Mouse (Mus musculus) G1E-ER4 (cell line): ENCODE measurements around the gene Pilrb1. TPM values are rescaled to one million over a fixed set of nuclear protein-coding genes. Genes with fewer than 3 reads are reported as not detected.
"Not testable (repeated sequence)": the region's sequence is repeated elsewhere in the genome, so short reads cannot be mapped to it uniquely, and the experiment has no call there.

Experiments
- GATA1 ChIP-seq: IDR thresholded peaks from one replicate; pipeline ENCODE4 v1.8.0; 2012; ENCODE audit warnings: low read length, inconsistent platforms
- polyA plus RNA-seq: library from polyadenylated mRNA; stranded (reverse); fragments of >175 nt; gene quantifications from 2 replicates; pipeline ENCODE4 v1.2.3, GENCODE M21; 2012

Pilrb1 gene
- not detected in 2 replicates for polyA plus RNA-seq

GRCm38 (mm10) chr5:137857960-137858710, at the start of gene Pilrb1:
Gene Pilrb1, minus strand, starts transcription at chr5:137858106.
- not testable (repeated sequence) for TF ChIP-seq GATA1

- TF ChIP-seq GATA1, result no peak
These were observed 39.9 kb upstream of the Pilrb1 start for GRCm38 (mm10) chr5:137897812-137898211.

GRCm38 (mm10) chr5:137892954-137893353, 35.0 kb upstream of the Pilrb1 start:
- TF ChIP-seq GATA1, result no peak

- no peak for TF ChIP-seq GATA1
These were observed 29.8 kb upstream of the Pilrb1 start for GRCm38 (mm10) chr5:137887666-137888065.

DNA sequence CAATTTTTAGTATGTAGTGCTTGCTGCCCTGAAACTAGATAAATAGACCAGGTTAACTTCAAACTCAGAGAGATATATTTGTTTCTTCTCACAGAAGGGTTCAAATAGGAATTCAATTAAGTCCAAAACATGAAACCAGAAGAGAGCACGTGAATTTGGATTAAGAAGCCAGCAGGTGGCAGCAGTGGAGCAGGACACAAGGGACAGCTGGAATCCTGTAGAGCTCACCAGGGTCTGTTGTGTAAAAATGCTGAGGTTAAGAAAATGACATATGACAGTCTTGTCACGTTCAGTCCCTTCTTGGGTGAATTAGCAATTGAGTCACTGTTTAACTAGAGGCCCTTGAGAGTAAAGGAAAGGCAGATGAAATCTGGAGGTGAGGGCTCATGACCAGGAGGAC, 28.0 kb upstream of the Pilrb1 start:
- TF ChIP-seq GATA1, result no peak

DNA sequence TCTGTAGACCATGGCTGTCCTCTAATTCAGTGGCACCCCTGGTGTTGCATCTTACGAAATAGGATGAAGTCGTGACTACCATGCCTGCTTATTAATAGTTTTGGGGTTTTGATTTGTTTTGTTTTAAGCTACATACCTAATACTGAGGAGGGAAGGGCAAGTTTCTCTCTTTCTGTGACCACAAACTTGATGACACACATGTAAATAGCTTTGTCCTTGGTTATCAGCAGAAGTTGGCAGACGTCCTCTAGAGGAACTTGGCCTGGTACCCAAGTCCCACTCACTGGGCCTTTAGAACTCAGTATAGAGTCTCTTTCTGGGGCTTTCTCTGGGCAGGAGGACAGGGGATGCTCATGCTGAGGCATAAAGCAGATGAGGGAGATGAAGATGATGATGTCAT, 25.4 kb upstream of the Pilrb1 start:
- TF ChIP-seq GATA1, result no peak

DNA sequence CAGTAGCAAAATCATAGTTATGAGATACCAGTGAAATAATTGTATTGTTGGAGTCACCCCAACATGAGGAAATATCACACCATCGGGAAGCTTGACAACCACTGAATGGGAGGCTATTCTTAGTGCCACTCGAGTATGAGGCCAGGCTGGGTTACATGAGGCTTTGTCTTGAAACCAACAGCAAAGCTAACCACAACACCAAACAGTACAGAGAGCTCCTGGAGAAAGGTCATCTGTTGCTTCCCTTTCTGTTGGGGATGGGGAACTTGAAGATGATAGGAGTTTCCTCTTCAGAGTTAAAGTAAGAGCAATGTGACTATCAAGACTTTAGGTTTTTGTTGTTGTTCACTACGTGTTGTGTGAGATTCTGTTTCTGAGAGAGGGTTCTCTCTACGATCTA, 25.0 kb upstream of the Pilrb1 start:
- TF ChIP-seq GATA1, result no peak

DNA sequence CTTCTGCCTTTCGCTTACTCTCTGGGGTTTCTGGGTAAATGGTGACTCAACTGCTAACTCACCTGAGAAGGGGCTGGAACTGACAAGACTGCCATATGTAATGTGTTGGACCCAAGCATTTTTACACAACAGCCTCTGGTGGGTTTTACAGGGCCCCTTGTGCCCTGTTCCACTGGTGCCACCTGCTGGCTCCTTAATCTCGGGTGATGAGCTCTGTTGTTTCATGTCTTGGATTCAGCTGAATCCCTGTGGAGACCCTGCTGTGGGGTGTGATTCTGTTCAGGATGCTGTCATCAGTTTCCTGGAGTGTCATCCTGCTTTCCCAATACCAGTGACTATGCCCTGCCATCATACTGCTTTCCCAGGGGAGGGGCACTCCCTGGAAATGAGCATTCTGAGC, 20.0 kb upstream of the Pilrb1 start:
- TF ChIP-seq GATA1, result no peak

DNA sequence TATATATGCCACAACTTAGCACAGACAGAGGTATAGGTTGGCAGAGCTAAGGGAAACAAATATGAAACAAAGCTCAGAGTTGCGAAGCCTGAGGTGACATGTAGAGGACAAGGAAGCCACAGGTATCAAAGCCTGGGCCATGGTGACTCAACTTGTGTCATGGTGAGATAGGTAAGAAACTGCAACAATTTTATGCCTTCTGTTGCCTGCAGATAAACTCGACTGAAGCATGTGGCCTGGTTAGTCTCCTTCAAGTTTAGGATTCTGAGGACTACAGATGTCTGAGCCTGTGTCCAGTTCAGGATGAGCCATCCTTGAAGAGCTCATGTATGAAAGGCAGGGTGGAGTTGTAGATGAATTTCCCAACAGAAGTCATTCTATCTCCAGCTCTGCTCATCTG, 17.1 kb upstream of the Pilrb1 start:
- no peak for TF ChIP-seq GATA1

- TF ChIP-seq GATA1, result not testable (repeated sequence)
These were observed 13.9 kb upstream of the Pilrb1 start, which contains the start of gene Pilrb2 for GRCm38 (mm10) chr5:137871644-137872380. Gene Pilrb2, minus strand, starts transcription at chr5:137871815.

DNA sequence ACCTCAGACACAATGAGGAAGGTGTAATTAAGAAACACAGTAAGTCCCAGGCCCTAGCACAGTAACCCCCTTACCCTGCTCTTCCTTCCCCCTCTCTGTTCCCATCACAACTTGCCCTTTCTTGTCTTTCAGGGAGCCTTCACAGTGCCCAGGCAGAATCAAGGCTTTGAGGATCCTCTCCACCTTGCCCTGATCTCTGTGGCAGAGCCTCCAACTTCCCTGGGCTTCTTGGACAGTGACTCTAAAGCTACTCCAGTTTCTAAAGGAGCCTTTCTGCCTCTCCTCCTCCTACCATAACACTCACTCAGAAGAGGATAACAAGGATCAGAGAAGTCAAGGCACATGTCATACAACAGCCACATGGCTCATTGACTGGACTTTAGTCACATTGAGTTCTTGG, 21.3 kb downstream of the Pilrb1 start:
- no peak for TF ChIP-seq GATA1

GRCm38 (mm10) chr5:137835966-137836520, 21.9 kb downstream of the Pilrb1 start, which contains the start of gene Pilra:
Gene Pilra, minus strand, starts transcription at chr5:137836281.
- not testable (repeated sequence) for TF ChIP-seq GATA1

DNA sequence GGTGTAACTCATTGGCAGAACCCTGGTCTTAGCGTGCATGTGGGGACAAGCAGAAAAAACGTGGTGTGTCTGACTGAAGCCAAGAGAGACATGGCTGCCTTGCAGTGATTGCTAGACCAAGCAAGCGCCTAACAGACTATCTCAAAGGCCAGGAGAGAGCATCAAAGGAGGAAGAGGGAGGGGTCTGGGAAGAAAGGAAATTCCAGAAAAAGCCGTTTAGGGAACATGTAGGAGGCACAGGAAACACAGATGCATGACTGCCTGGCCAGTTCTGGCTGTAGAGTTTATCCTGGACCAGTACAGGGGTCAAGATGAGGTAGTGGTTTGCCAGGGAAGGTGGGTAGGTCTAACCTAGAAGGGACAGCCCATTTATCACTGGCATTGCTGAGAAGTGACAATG, 24.4 kb downstream of the Pilrb1 start:
- no peak for TF ChIP-seq GATA1

GRCm38 (mm10) chr5:137831506-137831905, 26.4 kb downstream of the Pilrb1 start:
- TF ChIP-seq GATA1, result no peak

GRCm38 (mm10) chr5:137831106-137831505, 26.8 kb downstream of the Pilrb1 start:
- TF ChIP-seq GATA1, result no peak

DNA sequence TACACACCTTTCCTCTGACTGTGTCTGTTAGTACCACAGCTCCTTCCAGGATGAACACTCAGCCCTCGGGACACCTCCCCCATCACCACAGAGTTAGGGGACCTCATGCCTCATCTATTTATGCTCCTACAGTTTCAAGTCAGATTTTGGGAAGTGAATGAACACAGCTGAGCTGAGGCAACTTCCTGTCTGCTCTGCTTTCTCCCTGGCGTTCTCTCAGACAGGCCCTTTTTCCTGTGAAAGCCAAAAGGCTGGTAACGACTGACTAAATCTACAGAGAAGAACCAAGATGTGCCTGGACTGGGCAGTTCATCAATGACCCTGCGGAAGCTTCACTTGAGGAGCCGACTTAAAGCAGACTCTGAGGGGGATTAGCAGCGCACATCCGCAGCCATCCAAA, 27.7 kb downstream of the Pilrb1 start:
- no peak for TF ChIP-seq GATA1
